Mouse (Mus musculus) liver, embryonic 15.5 days (tissue): ENCODE measurements around the gene Pllp. TPM values are rescaled to one million over a fixed set of nuclear protein-coding genes. Genes with fewer than 3 reads are reported as not detected.

Experiments used
- ATAC-seq: fragments of 200-750 bp; cut with Nextera tagmentation; 2 replicates; pipeline ENCODE4 v1.8.0; 2017; ENCODE audit warnings: moderate number of reproducible peaks, mild to moderate bottlenecking, moderate library complexity; ENCODE audit not compliant: insufficient read depth
- H3K27ac ChIP-seq: fragments of 300-500 bp; sonication (generic); replicated peaks from 2 replicates; pipeline ENCODE4 v1.5.1; 2015; ENCODE audit warnings: mild to moderate bottlenecking, inconsistent platforms
- H3K27me3 ChIP-seq: fragments of 300-500 bp; sonication (generic); 2 replicates; pipeline ENCODE4 v1.6.1; 2015; ENCODE audit warnings: mild to moderate bottlenecking, inconsistent platforms
- H3K36me3 ChIP-seq: fragments of 300-500 bp; sonication (generic); replicated peaks from 2 replicates; pipeline ENCODE4 v1.6.1; 2015; ENCODE audit warnings: moderate library complexity, mild to moderate bottlenecking, inconsistent platforms
- H3K4me1 ChIP-seq: fragments of 300-500 bp; sonication (generic); replicated peaks from 2 replicates; pipeline ENCODE4 v1.6.1; 2015; ENCODE audit warnings: inconsistent platforms
- H3K4me2 ChIP-seq: fragments of 300-500 bp; sonication (generic); 2 replicates; pipeline ENCODE4 v1.6.1; 2015; ENCODE audit warnings: moderate library complexity, mild to moderate bottlenecking, inconsistent platforms
- H3K4me3 ChIP-seq: fragments of 300-500 bp; sonication (generic); replicated peaks from 2 replicates; pipeline ENCODE4 v1.5.1; 2015; ENCODE audit warnings: mild to moderate bottlenecking, inconsistent platforms
- H3K9ac ChIP-seq: fragments of 300-500 bp; sonication (generic); 2 replicates; pipeline ENCODE4 v1.6.1; 2015; ENCODE audit warnings: moderate library complexity, mild to moderate bottlenecking, inconsistent platforms
- H3K9me3 ChIP-seq: fragments of 300-500 bp; sonication (generic); replicated peaks from 2 replicates; pipeline ENCODE4 v1.6.1; 2016; ENCODE audit warnings: inconsistent platforms
- WGBS: fragments of 180-500 bp; shearing (Covaris S2); methylation state at CpG from one replicate; pipeline ENCODE4 v1.1.7; 2015; ENCODE audit warnings: mixed read lengths; ENCODE audit not compliant: insufficient replicate concordance; 5-methylcytosine and 5-hydroxymethylcytosine counted together
- polyA plus RNA-seq: library from polyadenylated mRNA; unstranded; fragments of >200 nt; fragmentation: Nextera tagmentation; extraction: Ambion mirVana; gene quantifications from 2 replicates; pipeline ENCODE4 v1.2.1, GENCODE M21; 2015

The Pllp gene
- polyA plus RNA-seq, 1 experiment from 2014 or later = 0.37 TPM

DNA sequence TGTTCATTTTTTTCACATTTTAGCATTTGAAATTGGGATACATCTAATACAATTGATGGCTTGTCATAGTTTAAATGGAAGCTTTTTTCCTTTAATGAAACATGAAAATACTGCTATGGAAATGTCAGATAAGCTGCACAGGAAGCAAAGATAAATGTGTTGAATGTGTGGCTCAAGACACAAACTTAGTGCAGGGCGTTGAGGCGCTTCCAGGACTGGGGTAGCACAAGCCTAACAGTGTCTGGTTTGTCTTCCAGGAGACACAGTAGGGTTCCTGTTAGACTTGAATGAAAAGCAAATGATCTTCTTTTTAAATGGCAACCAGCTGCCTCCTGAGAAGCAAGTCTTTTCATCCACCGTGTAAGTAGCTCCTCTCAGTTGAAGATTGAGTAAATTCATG is 46.6 kb downstream of the Pllp start:
- H3K4me1 ChIP-seq = 0 out of 2 replicates have a peak, but pooled peaks cover 2% of the 10 kb centered on the region
- H3K27ac ChIP-seq = no peak overlapping the region
- ATAC-seq = no peak
- peaks cover 63% of the 10 kb centered on the region for H3K36me3 ChIP-seq
- H3K27me3 ChIP-seq = no peaks in the 10 kb centered on the region
- H3K9ac ChIP-seq = no peak overlapping the region
- no peaks in the 10 kb centered on the region for H3K9me3 ChIP-seq
- WGBS = 23% methylated on average over 3 of the region's 3 CpGs
- no peak overlapping the region for H3K4me2 ChIP-seq
- H3K4me3 ChIP-seq = no peak overlapping the region

DNA sequence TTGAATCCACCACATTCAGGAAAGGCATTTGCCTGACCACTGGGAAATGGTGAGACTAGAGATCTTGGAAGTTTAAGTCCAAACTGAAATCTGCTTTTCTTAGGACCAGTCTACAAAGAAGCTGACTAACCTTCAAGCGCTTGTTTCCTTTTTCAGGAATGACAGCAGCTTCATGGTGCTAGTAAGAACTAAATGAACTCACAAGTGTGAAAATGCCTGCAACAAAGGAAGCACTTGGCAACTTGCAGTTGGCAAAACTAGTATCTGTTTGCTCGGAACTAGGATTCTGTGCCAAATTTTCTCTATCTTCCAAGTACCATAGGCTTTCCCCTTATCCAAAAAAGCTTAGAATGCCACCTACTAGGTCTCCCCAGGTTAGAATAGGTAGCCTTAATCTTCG is 49.9 kb downstream of the Pllp start:
- 83% methylated on average over 3 of the region's 3 CpGs for WGBS
- 0 out of 2 replicates have a peak, but pooled peaks cover 2% of the 10 kb centered on the region for H3K4me1 ChIP-seq
- H3K36me3 ChIP-seq = peaks cover 53% of the 10 kb centered on the region
- H3K27me3 ChIP-seq = no peaks in the 10 kb centered on the region
- H3K4me3 ChIP-seq = no peak overlapping the region
- H3K27ac ChIP-seq = no peak overlapping the region
- no peak overlapping the region for H3K4me2 ChIP-seq
- no peaks in the 10 kb centered on the region for H3K9me3 ChIP-seq
- no peak for ATAC-seq
- H3K9ac ChIP-seq = no peak overlapping the region

DNA sequence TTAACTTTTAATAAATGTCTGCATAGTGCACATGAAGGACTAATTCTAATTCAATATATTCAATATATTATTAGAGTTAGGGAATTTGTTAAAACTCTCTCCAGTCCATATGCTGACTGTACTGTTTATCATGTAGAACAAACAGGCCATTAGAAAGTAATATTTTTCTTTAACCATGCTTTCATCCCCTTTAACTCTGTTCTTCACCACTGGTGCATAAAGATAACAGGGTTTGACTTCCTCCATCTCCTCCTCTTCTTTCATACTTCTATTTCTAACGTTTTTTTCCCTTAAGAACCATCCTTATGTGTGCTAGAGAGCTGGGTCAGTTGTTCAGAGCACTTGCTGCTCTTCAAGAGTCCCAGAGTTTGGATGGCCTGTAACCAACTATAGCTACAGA is 50.9 kb downstream of the Pllp start:
- 0 out of 2 replicates have a peak, but pooled peaks cover 2% of the 10 kb centered on the region for H3K4me1 ChIP-seq
- 4% methylated on average over 1 of the region's 1 CpGs for WGBS
- peaks cover 57% of the 10 kb centered on the region for H3K36me3 ChIP-seq
- H3K27ac ChIP-seq = no peak overlapping the region
- H3K9ac ChIP-seq = no peak overlapping the region
- H3K27me3 ChIP-seq = no peaks in the 10 kb centered on the region
- H3K4me2 ChIP-seq = no peak overlapping the region
- no peak for ATAC-seq
- no peak overlapping the region for H3K4me3 ChIP-seq
- H3K9me3 ChIP-seq = no peaks in the 10 kb centered on the region

DNA sequence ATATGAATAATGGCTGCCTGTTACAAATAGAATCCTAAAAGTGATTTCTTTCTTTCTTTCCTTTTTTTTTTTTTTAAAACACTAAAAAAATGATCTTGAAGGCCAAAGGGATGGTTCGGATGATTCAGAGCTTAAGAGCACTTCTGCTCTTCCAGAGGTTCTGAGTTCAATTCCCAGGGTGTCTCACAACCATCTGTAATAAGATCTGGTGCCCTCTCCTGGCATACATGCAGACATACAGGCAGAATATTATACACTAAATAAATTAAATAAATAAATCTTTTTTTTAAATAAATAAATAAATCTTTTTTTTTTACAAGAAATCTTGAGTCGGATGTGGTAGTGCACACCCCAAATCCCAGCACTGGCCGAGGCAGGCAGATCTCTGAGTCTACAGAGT is 54.1 kb downstream of the Pllp start:
- no peaks in the 10 kb centered on the region for H3K27me3 ChIP-seq
- H3K4me3 ChIP-seq = no peak overlapping the region
- H3K4me2 ChIP-seq = no peak overlapping the region
- H3K36me3 ChIP-seq = peaks cover 65% of the 10 kb centered on the region
- no peak overlapping the region for H3K9ac ChIP-seq
- H3K4me1 ChIP-seq = no peaks in the 10 kb centered on the region
- H3K9me3 ChIP-seq = no peaks in the 10 kb centered on the region
- no peak for ATAC-seq
- 79% methylated on average over 3 of the region's 3 CpGs for WGBS
- no peak overlapping the region for H3K27ac ChIP-seq

DNA sequence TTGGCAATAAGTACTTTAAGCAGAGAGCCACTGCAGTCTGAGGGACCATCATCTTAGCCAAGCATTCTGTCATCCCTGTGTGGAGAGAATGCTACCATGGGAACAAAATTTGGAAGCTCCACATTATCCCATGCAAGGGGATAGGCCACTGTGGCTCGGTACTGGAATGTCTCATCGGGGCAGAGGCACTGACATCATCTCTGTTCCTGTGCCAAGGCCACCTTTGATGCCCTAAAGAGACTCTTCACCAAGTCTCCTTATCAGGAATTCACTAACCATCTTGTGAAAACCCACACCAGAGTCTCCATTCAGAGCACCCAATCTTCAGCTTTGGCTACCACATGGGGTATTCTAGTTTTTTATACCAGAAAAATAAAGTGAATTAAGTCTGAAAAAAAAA is 54.9 kb downstream of the Pllp start:
- Histone ChIP-seq H3K4me2 (no peak overlapping the region), H3K27ac (no peak overlapping the region), H3K4me3 (no peak overlapping the region), H3K9ac (no peak overlapping the region), H3K9me3 (no peaks in the 10 kb centered on the region), H3K36me3 (peaks cover 65% of the 10 kb centered on the region), H3K27me3 (no peaks in the 10 kb centered on the region), H3K4me1 (no peaks in the 10 kb centered on the region)
- 84% methylated on average over 2 of the region's 2 CpGs for WGBS
- no peak for ATAC-seq

DNA sequence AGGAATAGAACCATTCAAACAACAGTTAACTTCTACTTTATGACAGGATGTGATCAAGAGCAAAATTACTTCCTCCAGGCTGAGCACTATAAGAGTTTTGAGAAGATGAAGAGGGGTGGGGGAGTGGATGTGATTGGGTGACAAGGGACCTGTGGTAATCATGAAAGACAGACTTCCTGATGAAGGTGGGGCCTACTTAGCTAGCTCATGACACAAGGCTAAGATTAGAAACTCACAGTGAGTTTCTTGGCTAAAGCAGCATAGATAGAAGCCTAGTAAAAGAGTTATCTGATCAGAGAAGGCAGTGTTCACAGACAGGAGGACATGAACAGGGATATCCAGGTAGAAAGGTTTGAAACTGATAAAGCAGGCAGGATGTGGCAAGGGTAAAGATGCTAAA is 61.9 kb downstream of the Pllp start:
- Histone ChIP-seq H3K9me3 (no peaks in the 10 kb centered on the region), H3K27ac (peak overlapping the region; percentile 70), H3K9ac (no peak overlapping the region), H3K27me3 (no peaks in the 10 kb centered on the region), H3K4me2 (peak overlapping the region; percentile 14; the same call in 1 of the 2 replicates), H3K4me3 (no peak overlapping the region), H3K36me3 (peaks cover 57% of the 10 kb centered on the region), H3K4me1 (peaks cover 21% of the 10 kb centered on the region)
- ATAC-seq = peak; percentile 97

DNA sequence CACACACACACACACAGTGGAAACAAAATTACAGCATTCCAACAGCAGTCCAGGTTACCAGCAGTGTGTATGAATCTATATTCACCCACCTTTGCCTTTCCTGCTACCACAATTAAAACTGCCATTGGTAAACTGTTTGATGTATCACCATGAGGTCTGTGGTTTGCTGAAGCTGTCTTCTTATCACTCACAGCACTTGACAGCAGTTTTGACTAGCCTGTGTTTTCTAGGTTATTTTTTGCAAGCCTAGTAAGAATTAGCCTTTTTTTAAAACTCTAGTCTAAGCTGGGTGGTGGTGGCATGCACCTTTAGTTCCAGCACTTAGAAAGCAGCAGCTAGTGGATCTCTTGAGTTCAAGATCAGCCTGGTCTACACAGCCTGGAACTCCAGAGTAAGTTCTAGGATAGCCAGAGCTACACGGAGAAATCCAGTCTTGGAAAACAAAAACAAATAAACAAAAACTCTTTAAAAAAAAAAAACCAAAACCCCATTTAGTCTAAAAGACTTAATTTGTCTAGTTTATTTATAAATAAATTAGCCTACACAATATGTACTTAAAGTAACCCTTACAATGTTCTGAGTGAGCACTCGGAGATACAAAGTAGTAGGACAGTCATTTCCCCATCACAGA is 62.4 kb downstream of the Pllp start:
- Histone ChIP-seq H3K4me2 (0 out of 2 replicates have a peak overlapping the region, but pooled peaks have one; percentile 14), H3K36me3 (peaks cover 57% of the 10 kb centered on the region), H3K4me1 (peaks cover 21% of the 10 kb centered on the region), H3K27me3 (no peaks in the 10 kb centered on the region), H3K9me3 (no peaks in the 10 kb centered on the region), H3K9ac (no peak overlapping the region), H3K4me3 (no peak overlapping the region), H3K27ac (peak overlapping the region; percentile 70)
- ATAC-seq = peak; percentile 38; the same call in 1 of the 2 replicates
- WGBS = 18% methylated on average over 2 of the region's 2 CpGs

Other genes with a start within 250 kb of the Pllp start
- 2.4 and 2.7 TPM in 2 replicates for gene Cpne2, start 163.3 kb downstream of the Pllp start, polyA plus RNA-seq
- 15.3 and 16.8 TPM in 2 replicates for gene Rspry1, start 94.3 kb downstream of the Pllp start, polyA plus RNA-seq
- gene Fam192a, start 94.3 kb downstream of the Pllp start, polyA plus RNA-seq = 24.9 and 27.5 TPM in 2 replicates
- 23.9 and 24.7 TPM in 2 replicates for gene Arl2bp, start 29.7 kb downstream of the Pllp start, polyA plus RNA-seq
- 0.32 and 0.37 TPM in 2 replicates for gene Ccl22, start 49.3 kb upstream of the Pllp start, polyA plus RNA-seq
- gene Cx3cl1, start 75.7 kb upstream of the Pllp start, polyA plus RNA-seq = 0.33 and 0.54 TPM in 2 replicates
- gene Ccl17, start 114.2 kb upstream of the Pllp start, polyA plus RNA-seq = not detected in 2 replicates
- gene Coq9, start 142.0 kb upstream of the Pllp start, polyA plus RNA-seq = 50.8 and 55.0 TPM in 2 replicates
- 46.6 and 48.2 TPM in 2 replicates for gene Ciapin1, start 142.1 kb upstream of the Pllp start, polyA plus RNA-seq
- 70.5 and 74.1 TPM in 2 replicates for gene Polr2c, start 161.2 kb upstream of the Pllp start, polyA plus RNA-seq
- 11.0 and 12.9 TPM in 2 replicates for gene Dok4, start 180.1 kb upstream of the Pllp start, polyA plus RNA-seq
- 2.3 TPM in 2 replicates for gene Ccdc102a, start 221.8 kb upstream of the Pllp start, polyA plus RNA-seq
- 0.25 TPM in 2 replicates for gene Adgrg5, start 227.4 kb upstream of the Pllp start, polyA plus RNA-seq